Mouse (Mus musculus) forebrain, embryonic 12.5 days (tissue): ENCODE results near the gene Cbln1. TPM values are rescaled to one million over a fixed set of nuclear protein-coding genes. Genes with fewer than 3 reads are reported as not detected.

Experiments
- ATAC-seq: fragments of 200-750 bp; cut with Nextera tagmentation; 2 replicates; pipeline ENCODE4 v1.8.0; 2017; ENCODE audit warnings: moderate TSS enrichment; ENCODE audit not compliant: low FRiP score
- H3K27ac ChIP-seq: fragments of 300-500 bp; sonication (generic); 2 replicates; pipeline ENCODE4 v1.5.1; 2016; ENCODE audit warnings: mild to moderate bottlenecking
- H3K27me3 ChIP-seq: fragments of 300-500 bp; sonication (generic); 2 replicates; pipeline ENCODE4 v1.6.1; 2016; ENCODE audit warnings: mild to moderate bottlenecking
- H3K36me3 ChIP-seq: fragments of 300-500 bp; sonication (generic); replicated peaks from 2 replicates; pipeline ENCODE4 v1.6.1; 2016; ENCODE audit warnings: mild to moderate bottlenecking
- H3K4me1 ChIP-seq: fragments of 300-500 bp; sonication (generic); 2 replicates; pipeline ENCODE4 v1.6.1; 2016
- H3K4me2 ChIP-seq: fragments of 300-500 bp; sonication (generic); 2 replicates; pipeline ENCODE4 v1.6.1; 2016; ENCODE audit warnings: mild to moderate bottlenecking, moderate library complexity
- H3K4me3 ChIP-seq: fragments of 300-500 bp; sonication (generic); replicated peaks from 2 replicates; pipeline ENCODE4 v1.5.1; 2016; ENCODE audit warnings: mild to moderate bottlenecking
- H3K9ac ChIP-seq: fragments of 300-500 bp; sonication (generic); 2 replicates; pipeline ENCODE4 v1.6.1; 2016; ENCODE audit warnings: mild to moderate bottlenecking
- H3K9me3 ChIP-seq: fragments of 300-500 bp; sonication (generic); 2 replicates; pipeline ENCODE4 v1.6.1; 2016
- WGBS: fragments of 180-500 bp; shearing (Covaris S2); methylation state at CpG from one replicate; pipeline ENCODE4 v1.1.7; 2016; 5-methylcytosine and 5-hydroxymethylcytosine counted together
- polyA plus RNA-seq: library from polyadenylated mRNA; unstranded; fragments of >200 nt; fragmentation: Nextera tagmentation; extraction: Ambion mirVana; gene quantifications from 2 replicates; pipeline ENCODE4 v1.2.1, GENCODE M21; 2016

The Cbln1 gene
- polyA plus RNA-seq: 8.3 and 10.0 TPM in 2 replicates

DNA sequence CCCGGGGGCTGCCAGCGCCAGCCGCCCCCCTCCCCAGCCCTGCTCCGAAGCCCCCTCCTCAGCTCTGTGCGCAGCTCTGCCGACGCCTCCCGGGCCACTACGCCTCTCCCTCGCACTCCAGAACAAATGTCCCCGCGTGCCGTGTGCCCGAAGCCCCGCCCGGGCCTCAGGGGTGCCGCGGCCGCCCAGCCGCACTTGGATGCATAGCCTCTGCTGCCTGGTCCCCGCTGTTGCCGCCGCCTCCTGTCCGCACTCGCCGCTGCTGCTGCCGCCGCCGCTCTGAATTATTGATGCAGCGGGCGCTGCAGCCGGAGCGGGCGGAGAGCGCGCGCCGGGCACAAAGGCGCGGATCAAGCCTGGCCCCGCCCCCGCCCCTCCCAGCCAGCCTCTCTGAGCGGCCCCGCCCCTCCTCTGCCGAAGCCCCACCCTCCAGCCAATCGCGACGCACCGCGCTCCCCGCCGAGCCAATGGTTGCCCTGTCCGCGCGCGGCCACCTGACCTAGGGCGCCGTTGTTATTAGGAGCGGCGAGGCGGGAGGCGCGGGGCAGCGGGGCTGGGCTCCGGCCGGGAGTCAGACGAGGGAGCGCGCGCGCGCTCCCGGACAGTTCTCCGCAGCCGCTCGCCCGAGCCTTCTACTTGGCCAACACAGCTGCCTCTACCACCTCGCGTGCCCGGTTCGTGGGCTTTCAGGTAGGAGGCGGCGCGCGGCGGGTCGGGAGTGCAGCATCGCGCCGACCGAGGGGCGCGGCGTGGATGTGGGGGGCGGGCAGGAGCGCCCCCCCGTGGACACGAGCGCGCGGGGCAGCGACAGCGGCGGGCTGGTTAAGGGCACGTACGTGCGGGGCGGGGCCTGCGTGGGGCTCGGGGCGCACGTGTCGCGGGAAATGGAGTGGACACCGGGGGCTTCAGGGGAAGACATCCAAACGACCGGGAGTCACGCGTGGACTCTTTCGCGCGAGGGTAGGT lies at the start of gene Cbln1:
Gene Cbln1 (minus strand): TSS at position 339 of the 966 bp plus-strand sequence.
- Histone ChIP-seq H3K27ac (peak within 1 kb of the TSS; percentile 81), H3K9ac (peak within 1 kb of the TSS; percentile 67), H3K9me3 (no peaks in the 10 kb centered on the region), H3K27me3 (peaks cover 78% of the 10 kb centered on the region), H3K36me3 (no peaks in the 10 kb centered on the region), H3K4me3 (peak within 1 kb of the TSS; percentile 69), H3K4me2 (peak within 1 kb of the TSS; percentile 88), H3K4me1 (peaks cover 64% of the 10 kb centered on the region)
- ATAC-seq: peak; percentile 95
- under 1% methylated on average over 103 of the region's 122 CpGs for WGBS

DNA sequence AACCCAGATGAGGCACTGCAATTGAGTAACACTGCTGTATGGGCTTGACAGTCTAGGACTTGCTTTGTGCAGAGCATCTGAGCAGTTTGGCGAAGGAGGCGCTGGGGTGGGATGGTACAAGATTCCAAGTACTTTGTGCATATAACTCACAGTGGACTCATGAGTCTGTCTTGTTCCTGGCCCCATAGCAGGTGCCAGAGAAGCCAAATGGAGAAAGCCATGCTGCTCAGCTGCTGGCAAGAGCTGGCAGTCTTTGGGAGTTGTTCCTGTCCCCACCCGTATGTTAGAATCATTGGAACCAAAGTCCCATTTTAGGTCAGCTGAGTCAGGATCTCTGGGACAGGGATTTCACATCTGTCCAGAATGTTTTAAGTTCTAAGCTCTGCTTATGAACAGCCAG lies 44.7 kb upstream of the Cbln1 start:
- no peak overlapping the region for H3K27ac ChIP-seq
- H3K36me3 ChIP-seq: no peaks in the 10 kb centered on the region
- no peak overlapping the region for H3K4me2 ChIP-seq
- no peak for ATAC-seq
- H3K4me1 ChIP-seq: peaks cover 6% of the 10 kb centered on the region
- WGBS: over 99% methylated on average over 3 of the region's 3 CpGs
- H3K9me3 ChIP-seq: no peaks in the 10 kb centered on the region
- no peak overlapping the region for H3K4me3 ChIP-seq
- H3K27me3 ChIP-seq: no peaks in the 10 kb centered on the region
- H3K9ac ChIP-seq: no peak overlapping the region

DNA sequence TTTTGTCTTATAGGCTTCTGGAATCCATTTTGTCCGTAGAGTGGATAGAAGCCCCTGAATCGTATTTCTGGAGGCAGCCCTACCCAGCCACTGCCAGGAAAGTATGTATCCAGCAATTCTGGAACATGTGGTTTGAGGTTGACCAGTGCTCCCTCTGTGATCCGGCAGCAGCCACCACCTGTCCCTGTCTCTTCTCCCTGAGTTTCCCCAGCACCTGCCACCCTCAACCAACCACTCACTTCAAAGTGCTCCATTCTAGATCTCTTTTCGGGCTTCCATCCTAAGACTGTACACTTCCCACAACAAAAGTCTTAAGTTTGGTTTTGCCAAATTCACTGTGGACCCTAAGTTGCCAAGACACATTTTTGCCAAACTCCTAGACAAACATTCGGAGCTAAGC lies 41.4 kb upstream of the Cbln1 start:
- no peak overlapping the region for H3K27ac ChIP-seq
- H3K9ac ChIP-seq: no peak overlapping the region
- no peak overlapping the region for H3K4me2 ChIP-seq
- H3K27me3 ChIP-seq: no peaks in the 10 kb centered on the region
- no peaks in the 10 kb centered on the region for H3K9me3 ChIP-seq
- H3K36me3 ChIP-seq: no peaks in the 10 kb centered on the region
- 91% methylated on average over 5 of the region's 5 CpGs for WGBS
- H3K4me1 ChIP-seq: peaks cover 6% of the 10 kb centered on the region
- no peak for ATAC-seq
- no peak overlapping the region for H3K4me3 ChIP-seq

DNA sequence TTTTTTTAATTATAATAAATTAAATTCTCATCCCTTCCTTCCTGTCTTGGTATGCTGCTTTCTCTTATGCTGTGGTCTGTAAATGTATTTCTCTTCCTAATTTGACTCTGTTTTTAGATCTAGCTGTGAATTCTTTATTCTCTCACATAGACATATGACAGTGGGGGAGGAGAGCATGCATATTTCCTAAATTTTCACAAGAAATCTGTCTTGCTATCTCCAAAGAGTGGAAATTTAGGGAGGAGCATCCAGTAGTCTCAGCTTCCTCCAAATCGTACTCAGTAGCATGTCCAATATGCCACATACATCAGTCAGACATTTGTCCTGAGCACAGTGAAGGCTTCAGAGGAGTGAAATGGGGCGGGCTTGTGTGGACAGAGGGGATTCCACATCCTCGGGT lies 40.9 kb upstream of the Cbln1 start:
- H3K4me1 ChIP-seq: peaks cover 6% of the 10 kb centered on the region
- WGBS: 89% methylated on average over 3 of the region's 3 CpGs

DNA sequence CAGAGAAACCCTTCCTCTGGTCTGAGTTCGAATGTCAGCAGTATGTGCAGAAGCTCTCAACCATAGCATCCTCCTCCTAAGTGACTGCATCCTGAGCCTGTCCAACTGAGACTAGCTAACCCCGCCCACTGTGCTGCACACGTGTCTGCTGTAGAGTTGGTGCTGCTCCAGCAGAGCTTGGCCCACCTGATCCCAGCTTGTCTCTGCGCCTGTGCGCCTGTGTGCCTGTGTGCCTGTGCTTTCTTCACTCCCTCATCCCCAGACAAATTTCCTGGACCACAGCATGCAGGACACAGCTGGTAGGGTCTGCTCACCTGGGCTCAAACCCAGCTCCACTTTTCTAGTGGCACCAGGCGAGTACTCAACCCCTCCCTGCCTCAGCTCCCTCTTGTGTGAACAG lies 40.2 kb upstream of the Cbln1 start:
- no peak overlapping the region for H3K4me3 ChIP-seq
- no peaks in the 10 kb centered on the region for H3K9me3 ChIP-seq
- 89% methylated on average over 6 of the region's 6 CpGs for WGBS
- no peak overlapping the region for H3K9ac ChIP-seq
- no peak overlapping the region for H3K27ac ChIP-seq
- no peaks in the 10 kb centered on the region for H3K36me3 ChIP-seq
- no peak overlapping the region for H3K4me2 ChIP-seq
- ATAC-seq: no peak
- H3K27me3 ChIP-seq: no peaks in the 10 kb centered on the region
- peaks cover 6% of the 10 kb centered on the region for H3K4me1 ChIP-seq

More for the DNA sequence above, 40.9 kb upstream of the Cbln1 start:
- Histone ChIP-seq H3K27me3 (no peaks in the 10 kb centered on the region), H3K4me3 (no peak overlapping the region), H3K36me3 (no peaks in the 10 kb centered on the region), H3K27ac (no peak overlapping the region), H3K9me3 (no peaks in the 10 kb centered on the region), H3K4me2 (no peak overlapping the region), H3K9ac (no peak overlapping the region)
- ATAC-seq: no peak

DNA sequence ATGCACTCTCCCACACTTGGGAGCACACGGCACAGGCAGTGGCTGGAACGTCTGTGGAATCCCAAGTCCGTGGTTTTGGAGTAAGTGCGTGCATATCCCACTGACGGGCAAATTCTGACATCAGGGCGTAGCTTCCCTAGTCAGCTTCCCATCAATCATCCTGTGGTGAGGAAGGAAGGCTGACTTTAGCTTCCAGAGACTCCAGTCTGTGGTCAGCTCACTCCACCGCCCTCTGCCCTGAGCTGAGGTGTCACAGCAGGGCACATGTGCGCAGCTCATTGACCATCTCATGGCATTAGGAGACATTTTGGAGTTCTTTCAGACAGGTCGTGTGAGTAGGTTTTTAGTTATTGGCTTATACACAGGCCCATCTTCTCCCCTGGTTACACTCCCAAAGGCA lies 34.6 kb upstream of the Cbln1 start:
- Histone ChIP-seq H3K27ac (no peak overlapping the region), H3K9me3 (no peaks in the 10 kb centered on the region), H3K36me3 (no peaks in the 10 kb centered on the region), H3K4me1 (peaks cover 8% of the 10 kb centered on the region; the same call in 1 of the 2 replicates), H3K4me2 (no peak overlapping the region), H3K4me3 (no peak overlapping the region), H3K27me3 (no peaks in the 10 kb centered on the region), H3K9ac (no peak overlapping the region)
- ATAC-seq: no peak
- WGBS: 80% methylated on average over 9 of the region's 9 CpGs

DNA sequence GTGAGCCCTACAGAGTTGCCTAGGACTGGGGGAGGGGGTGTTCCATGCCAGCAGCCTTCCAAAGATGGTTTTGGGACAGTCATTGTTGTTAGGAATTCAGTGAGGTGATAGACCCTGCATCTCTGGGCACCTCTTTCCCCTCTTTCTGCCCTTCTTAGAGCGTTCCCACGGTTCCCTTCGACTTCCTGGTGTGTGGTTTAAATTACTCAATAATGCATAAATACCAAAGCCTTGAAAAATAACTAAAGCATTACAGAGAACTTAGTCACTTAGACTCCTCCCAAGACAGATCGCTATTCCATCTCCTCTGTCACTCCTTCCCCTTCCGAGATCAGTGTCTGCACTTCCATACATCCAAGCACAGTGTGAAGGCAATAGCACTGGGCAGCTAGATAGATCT lies 32.0 kb upstream of the Cbln1 start:
- no peaks in the 10 kb centered on the region for H3K36me3 ChIP-seq
- no peak for ATAC-seq
- peaks cover 8% of the 10 kb centered on the region; the same call in 1 of the 2 replicates for H3K4me1 ChIP-seq
- H3K27me3 ChIP-seq: no peaks in the 10 kb centered on the region
- H3K4me3 ChIP-seq: no peak overlapping the region
- no peak overlapping the region for H3K4me2 ChIP-seq
- no peak overlapping the region for H3K27ac ChIP-seq
- no peaks in the 10 kb centered on the region for H3K9me3 ChIP-seq
- WGBS: 75% methylated on average over 5 of the region's 5 CpGs
- H3K9ac ChIP-seq: no peak overlapping the region

DNA sequence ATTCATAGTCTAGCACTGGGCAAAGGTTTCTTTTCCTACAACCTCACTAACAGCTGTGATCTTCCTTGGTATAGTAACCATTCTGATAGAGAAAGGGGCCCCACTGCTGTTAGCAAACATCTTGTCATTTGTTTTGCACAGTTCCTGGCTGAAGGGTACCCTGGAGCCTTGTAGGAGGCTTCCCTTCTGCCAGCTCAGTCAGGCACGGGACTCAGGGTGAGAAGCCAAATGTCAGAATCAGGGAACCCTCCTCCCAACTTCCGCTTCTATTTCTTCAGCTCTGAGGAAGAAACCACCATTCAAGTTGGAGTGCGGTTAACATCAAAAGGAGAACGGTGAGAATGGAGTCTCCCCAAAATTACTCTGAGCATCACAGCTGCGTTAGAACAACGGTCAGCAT lies 30.3 kb upstream of the Cbln1 start:
- Histone ChIP-seq H3K4me2 (no peak overlapping the region), H3K9me3 (no peaks in the 10 kb centered on the region), H3K36me3 (no peaks in the 10 kb centered on the region), H3K27me3 (no peaks in the 10 kb centered on the region), H3K9ac (no peak overlapping the region), H3K27ac (no peak overlapping the region), H3K4me3 (no peak overlapping the region), H3K4me1 (peaks cover 8% of the 10 kb centered on the region; the same call in 1 of the 2 replicates)
- 78% methylated on average over 6 of the region's 6 CpGs for WGBS
- no peak for ATAC-seq

DNA sequence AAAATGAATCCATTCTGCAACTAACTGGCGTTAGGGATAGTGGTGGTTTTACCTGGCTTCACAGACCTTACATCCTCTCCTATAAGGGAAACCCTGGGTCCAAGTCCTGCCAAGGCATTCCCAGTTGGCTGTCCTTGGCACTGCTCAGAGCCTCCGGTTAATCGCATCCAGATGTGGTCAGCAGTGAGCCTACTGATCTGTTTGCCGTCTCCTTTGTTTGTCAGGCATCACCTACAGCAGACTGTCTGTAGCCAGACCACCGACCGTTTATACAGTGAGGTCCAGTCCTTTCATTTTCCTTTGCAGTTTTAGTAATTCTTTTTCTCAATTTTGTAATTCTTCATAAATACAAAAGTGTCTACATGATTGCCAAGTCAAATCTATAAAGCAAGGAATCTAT lies 25.2 kb upstream of the Cbln1 start:
- H3K27ac ChIP-seq: no peak overlapping the region
- H3K4me3 ChIP-seq: no peak overlapping the region
- 79% methylated on average over 6 of the region's 6 CpGs for WGBS
- no peaks in the 10 kb centered on the region for H3K36me3 ChIP-seq
- H3K4me2 ChIP-seq: no peak overlapping the region
- H3K4me1 ChIP-seq: 0 out of 2 replicates have a peak, but pooled peaks cover 2% of the 10 kb centered on the region
- no peak for ATAC-seq
- H3K9me3 ChIP-seq: no peaks in the 10 kb centered on the region
- no peak overlapping the region for H3K9ac ChIP-seq
- no peaks in the 10 kb centered on the region for H3K27me3 ChIP-seq

DNA sequence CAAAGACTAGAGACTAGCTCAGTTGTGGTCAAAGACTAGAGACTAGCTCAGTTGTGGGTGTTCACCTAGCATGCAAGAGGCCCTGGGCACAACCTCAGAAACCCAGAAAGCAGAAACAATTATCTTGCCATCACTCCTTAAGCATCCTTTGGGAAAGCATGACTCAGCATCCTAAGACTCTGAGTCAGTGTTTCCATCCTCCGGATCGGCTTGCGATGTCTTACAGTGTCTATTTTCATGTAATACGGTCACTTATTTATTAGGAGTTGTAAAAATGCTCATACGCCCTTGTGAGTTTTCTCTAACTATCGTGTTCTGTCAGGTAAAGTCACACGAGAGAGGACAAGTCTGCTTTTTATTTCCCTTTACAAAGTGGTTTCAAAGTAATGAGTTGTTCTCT lies 24.1 kb upstream of the Cbln1 start:
- 93% methylated on average over 7 of the region's 7 CpGs for WGBS
- ATAC-seq: no peak
- no peak overlapping the region for H3K9ac ChIP-seq
- H3K4me1 ChIP-seq: 0 out of 2 replicates have a peak, but pooled peaks cover 2% of the 10 kb centered on the region
- H3K9me3 ChIP-seq: no peaks in the 10 kb centered on the region
- H3K4me3 ChIP-seq: no peak overlapping the region
- H3K4me2 ChIP-seq: no peak overlapping the region
- H3K36me3 ChIP-seq: no peaks in the 10 kb centered on the region
- no peaks in the 10 kb centered on the region for H3K27me3 ChIP-seq
- no peak overlapping the region for H3K27ac ChIP-seq

DNA sequence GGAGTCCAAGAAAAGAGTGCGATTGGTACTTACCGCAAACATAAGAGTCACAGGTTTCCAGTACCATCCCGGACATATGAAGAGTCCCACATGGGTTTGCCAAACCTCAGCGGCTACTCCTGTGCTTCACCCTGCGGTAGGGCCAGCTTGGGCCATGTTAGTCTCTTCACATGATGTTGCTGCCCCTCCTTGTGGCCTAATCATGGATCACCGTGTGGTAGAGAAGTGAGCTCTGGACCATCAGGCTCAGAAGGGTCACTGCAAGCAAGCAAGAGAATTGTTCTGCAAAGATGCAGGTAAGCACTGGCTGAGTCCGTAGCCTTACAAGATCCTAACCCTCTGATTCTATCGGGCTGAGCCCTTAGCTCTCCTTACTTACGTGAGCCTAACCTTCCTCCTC lies 22.5 kb upstream of the Cbln1 start:
- Histone ChIP-seq H3K9me3 (no peaks in the 10 kb centered on the region), H3K9ac (no peak overlapping the region), H3K4me2 (no peak overlapping the region), H3K27me3 (no peaks in the 10 kb centered on the region), H3K36me3 (no peaks in the 10 kb centered on the region), H3K4me3 (no peak overlapping the region), H3K27ac (no peak overlapping the region), H3K4me1 (peaks cover 7% of the 10 kb centered on the region)
- no peak for ATAC-seq
- 88% methylated on average over 9 of the region's 9 CpGs for WGBS

DNA sequence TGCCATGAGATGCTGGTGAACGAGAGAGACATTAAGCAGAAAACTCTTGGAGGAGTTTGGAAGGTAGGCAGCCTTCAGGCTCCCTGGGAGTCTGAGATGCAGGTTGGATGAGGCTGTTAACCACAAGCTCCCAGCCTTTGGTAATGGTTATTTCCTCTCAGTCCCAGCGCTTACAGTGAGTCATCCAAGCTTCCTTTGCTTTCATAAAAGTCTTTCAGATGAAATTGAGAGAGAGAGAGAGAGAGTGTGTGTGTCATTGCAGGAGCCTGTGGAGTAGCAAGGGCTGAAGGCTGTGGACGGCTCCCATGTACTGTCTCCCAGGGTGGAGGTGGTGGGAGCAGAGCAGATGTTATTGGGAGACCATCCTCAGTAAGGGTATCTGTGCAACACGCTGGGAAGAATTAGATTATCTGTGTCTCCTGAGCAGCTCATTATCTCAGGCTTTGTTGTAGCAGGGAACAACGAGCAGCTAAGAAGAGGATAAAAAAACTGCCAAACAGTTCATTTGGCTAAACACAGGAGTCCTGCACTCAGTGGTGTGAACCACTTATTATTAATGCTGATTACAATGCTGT lies 17.5 kb upstream of the Cbln1 start:
- no peak overlapping the region for H3K9ac ChIP-seq
- H3K4me3 ChIP-seq: no peak overlapping the region
- H3K4me1 ChIP-seq: peaks cover 11% of the 10 kb centered on the region
- ATAC-seq: no peak
- no peak overlapping the region for H3K27ac ChIP-seq
- 46% methylated on average over 5 of the region's 5 CpGs for WGBS
- no peaks in the 10 kb centered on the region for H3K27me3 ChIP-seq
- H3K36me3 ChIP-seq: no peaks in the 10 kb centered on the region
- H3K4me2 ChIP-seq: no peak overlapping the region
- no peaks in the 10 kb centered on the region for H3K9me3 ChIP-seq
